Mouse (Mus musculus): Measurements from ENCODE around the gene Grik3.

DNA sequence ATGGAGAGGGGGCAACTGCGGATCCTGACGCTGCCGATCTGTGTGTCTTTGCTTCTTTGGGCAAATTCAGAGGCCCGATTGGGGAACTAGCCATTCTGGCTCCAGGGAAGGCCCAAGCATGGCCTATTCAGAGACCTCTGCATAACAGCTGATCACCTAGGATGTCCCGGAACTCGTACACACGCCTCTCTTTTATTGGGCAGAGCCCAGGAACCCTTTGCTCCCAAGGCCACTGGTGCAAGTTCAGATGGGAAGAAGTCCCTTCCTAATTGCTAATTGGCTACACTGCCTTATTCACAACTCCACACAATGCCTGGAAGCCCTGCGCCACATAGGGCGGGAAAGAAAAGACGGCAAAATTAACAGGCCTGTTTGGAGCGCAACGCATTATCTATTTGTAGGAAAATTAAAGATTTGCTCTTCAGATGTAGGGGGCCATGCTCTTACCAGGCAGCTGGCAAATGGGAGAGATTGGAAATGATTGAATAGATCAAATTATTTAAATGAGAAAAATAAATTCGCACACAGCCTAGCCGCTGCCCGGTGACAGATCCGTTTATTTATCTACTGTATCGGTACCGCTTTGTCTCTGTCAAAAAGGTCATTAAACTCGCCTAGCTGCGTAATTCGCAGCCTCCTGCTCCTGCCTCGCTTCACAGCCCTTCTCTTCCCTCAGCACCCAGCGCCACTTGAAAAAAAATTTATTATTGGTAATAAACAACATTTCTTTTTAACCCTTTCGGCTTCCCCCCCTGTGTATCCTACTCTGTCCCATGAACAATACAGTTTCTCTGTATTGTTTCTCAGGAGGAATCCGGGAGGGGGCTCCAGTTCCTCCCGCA is 1.5 kb upstream of the Grik3 start:
- TF ChIP-seq CTCF (IDR thresholded peaks at IDR 0.05; ENCODE audit: borderline replicate concordance, insufficient read depth, low read length), result no peak
- no peak for TF ChIP-seq POLR2A (IDR thresholded peaks at IDR 0.05; ENCODE audit: low read depth, low read length)

Measured in embryonic fibroblast, embryonic 13.5 days (primary cell).